Mouse (Mus musculus): ENCODE measurements around the gene Gm45140. TPM values are rescaled to one million over a fixed set of nuclear protein-coding genes. Genes with fewer than 3 reads are reported as not detected.

Gm45140 gene
- polyA plus RNA-seq, 1 experiment from 2014 or later, result 3.7 TPM

- Histone ChIP-seq H3K4me1 (replicated peaks; ENCODE audit: control insufficient read depth, insufficient read depth, low read length) (peaks cover 13% of the 10 kb centered on the region), H3K9me3 (ENCODE audit: control insufficient read depth, low read length) (no peaks in the 10 kb centered on the region), H3K36me3 (ENCODE audit: control insufficient read depth, insufficient read depth, low read length) (no peaks in the 10 kb centered on the region; the same call in 1 of the 2 replicates), H3K4me3 (ENCODE audit: low read depth, low read length) (no peak overlapping the region), H3K27ac (ENCODE audit: low read depth) (no peak overlapping the region), H3K4me2 (ENCODE audit: low read length) (no peak overlapping the region), H3K9ac (ENCODE audit: low read length) (no peak overlapping the region), H3K27me3 (replicated peaks; ENCODE audit: control insufficient read depth, insufficient read depth, low read length) (no peaks in the 10 kb centered on the region)
- no peak for DNase-seq (ENCODE audit: low spot score)
- ATAC-seq (replicated peaks; ENCODE audit: low FRiP score, low TSS enrichment, low read depth), result no peak
- 91% methylated on average over 2 of the region's 2 CpGs for WGBS
Measured at GRCm38 (mm10) chr6:87809144-87809543, 26.5 kb downstream of the Gm45140 start.

DNA sequence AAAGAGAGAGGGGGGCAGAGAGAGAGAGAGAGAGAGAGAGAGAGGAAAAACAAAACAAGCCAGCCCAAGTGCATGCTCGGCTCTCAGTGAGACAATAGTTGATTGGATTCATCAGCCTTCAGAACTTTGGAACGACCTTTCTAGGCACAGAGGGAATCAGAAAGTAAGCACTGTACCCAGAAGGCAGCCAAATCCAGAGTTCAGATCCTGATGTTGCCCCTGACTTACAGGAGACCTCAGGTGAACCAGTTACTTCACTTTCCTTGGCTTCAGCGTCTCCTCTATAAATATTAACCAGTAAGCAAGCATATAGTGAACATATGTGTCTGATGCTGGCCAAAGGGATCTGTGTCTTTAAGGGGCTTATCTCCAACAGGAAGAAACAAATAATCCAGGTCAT is 27.1 kb downstream of the Gm45140 start:
- Histone ChIP-seq H3K27me3 (replicated peaks; ENCODE audit: control insufficient read depth, insufficient read depth, low read length) (no peaks in the 10 kb centered on the region), H3K4me2 (ENCODE audit: low read length) (no peak overlapping the region), H3K9me3 (ENCODE audit: control insufficient read depth, low read length) (no peaks in the 10 kb centered on the region), H3K4me3 (ENCODE audit: low read depth, low read length) (no peak overlapping the region), H3K4me1 (replicated peaks; ENCODE audit: control insufficient read depth, insufficient read depth, low read length) (peaks cover 13% of the 10 kb centered on the region), H3K9ac (ENCODE audit: low read length) (no peak overlapping the region), H3K27ac (ENCODE audit: low read depth) (no peak overlapping the region), H3K36me3 (ENCODE audit: control insufficient read depth, insufficient read depth, low read length) (no peaks in the 10 kb centered on the region; the same call in 1 of the 2 replicates)
- WGBS, result 71% methylated on average over 3 of the region's 3 CpGs
- DNase-seq (ENCODE audit: low spot score) (no peak), ATAC-seq (replicated peaks; ENCODE audit: low FRiP score, low TSS enrichment, low read depth) (no peak)

GRCm38 (mm10) chr6:87807735-87808440 is 27.7 kb downstream of the Gm45140 start:
- Histone ChIP-seq H3K36me3 (ENCODE audit: control insufficient read depth, insufficient read depth, low read length) (no peaks in the 10 kb centered on the region), H3K9ac (ENCODE audit: low read length) (no peak overlapping the region), H3K4me3 (ENCODE audit: low read depth, low read length) (no peak overlapping the region), H3K9me3 (ENCODE audit: control insufficient read depth, low read length) (no peaks in the 10 kb centered on the region), H3K4me2 (ENCODE audit: low read length) (no peak overlapping the region), H3K27ac (ENCODE audit: low read depth) (no peak overlapping the region), H3K4me1 (replicated peaks; ENCODE audit: control insufficient read depth, insufficient read depth, low read length) (peaks cover 13% of the 10 kb centered on the region), H3K27me3 (replicated peaks; ENCODE audit: control insufficient read depth, insufficient read depth, low read length) (no peaks in the 10 kb centered on the region)
- ATAC-seq (replicated peaks; ENCODE audit: low FRiP score, low TSS enrichment, low read depth) (no peak), DNase-seq (ENCODE audit: low spot score) (no peak)
- 87% methylated on average over 4 of the region's 4 CpGs for WGBS

GRCm38 (mm10) chr6:87806857-87807256 is 28.7 kb downstream of the Gm45140 start:
- Histone ChIP-seq H3K4me1 (replicated peaks; ENCODE audit: control insufficient read depth, insufficient read depth, low read length) (peaks cover 11% of the 10 kb centered on the region), H3K27me3 (replicated peaks; ENCODE audit: control insufficient read depth, insufficient read depth, low read length) (no peaks in the 10 kb centered on the region), H3K9me3 (ENCODE audit: control insufficient read depth, low read length) (no peaks in the 10 kb centered on the region), H3K4me2 (ENCODE audit: low read length) (no peak overlapping the region), H3K9ac (ENCODE audit: low read length) (no peak overlapping the region), H3K27ac (ENCODE audit: low read depth) (no peak overlapping the region), H3K4me3 (ENCODE audit: low read depth, low read length) (no peak overlapping the region), H3K36me3 (ENCODE audit: control insufficient read depth, insufficient read depth, low read length) (no peaks in the 10 kb centered on the region)
- WGBS, result 59% methylated on average over 2 of the region's 2 CpGs
- no peak for DNase-seq (ENCODE audit: low spot score)
- ATAC-seq (replicated peaks; ENCODE audit: low FRiP score, low TSS enrichment, low read depth), result no peak

GRCm38 (mm10) chr6:87806028-87806427 is 29.6 kb downstream of the Gm45140 start:
- Histone ChIP-seq H3K9me3 (ENCODE audit: control insufficient read depth, low read length) (no peaks in the 10 kb centered on the region), H3K9ac (ENCODE audit: low read length) (no peak overlapping the region), H3K4me2 (ENCODE audit: low read length) (no peak overlapping the region), H3K27me3 (replicated peaks; ENCODE audit: control insufficient read depth, insufficient read depth, low read length) (no peaks in the 10 kb centered on the region), H3K36me3 (ENCODE audit: control insufficient read depth, insufficient read depth, low read length) (no peaks in the 10 kb centered on the region), H3K4me3 (ENCODE audit: low read depth, low read length) (no peak overlapping the region), H3K27ac (ENCODE audit: low read depth) (no peak overlapping the region), H3K4me1 (replicated peaks; ENCODE audit: control insufficient read depth, insufficient read depth, low read length) (peaks cover 11% of the 10 kb centered on the region)
- DNase-seq (ENCODE audit: low spot score) (no peak), ATAC-seq (replicated peaks; ENCODE audit: low FRiP score, low TSS enrichment, low read depth) (no peak)
- 69% methylated on average over 2 of the region's 2 CpGs for WGBS

DNA sequence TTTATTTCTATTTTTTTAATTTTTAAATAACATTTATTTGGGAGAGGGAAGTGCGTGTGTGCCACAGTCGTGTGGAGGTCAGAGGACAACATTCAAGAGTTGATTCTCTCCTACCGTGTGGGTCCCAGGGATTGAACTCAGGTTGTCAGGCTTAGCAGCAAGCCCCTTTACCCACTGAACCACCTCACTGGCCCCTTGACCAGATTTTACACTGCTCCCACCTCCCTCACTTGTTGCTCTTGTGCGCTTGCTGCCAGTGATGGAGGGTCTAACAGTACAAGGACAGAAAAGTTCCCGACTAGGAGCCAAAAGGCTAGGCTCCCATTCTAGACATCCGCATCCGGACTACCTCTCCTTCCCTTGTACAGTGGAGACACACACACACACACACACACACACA is 30.1 kb downstream of the Gm45140 start:
- H3K27ac ChIP-seq (ENCODE audit: low read depth), result no peak overlapping the region
- no peaks in the 10 kb centered on the region for H3K27me3 ChIP-seq (replicated peaks; ENCODE audit: control insufficient read depth, insufficient read depth, low read length)
- ATAC-seq (replicated peaks; ENCODE audit: low FRiP score, low TSS enrichment, low read depth), result no peak
- no peak overlapping the region for H3K4me2 ChIP-seq (ENCODE audit: low read length)
- H3K9ac ChIP-seq (ENCODE audit: low read length), result no peak overlapping the region
- H3K9me3 ChIP-seq (ENCODE audit: control insufficient read depth, low read length), result no peaks in the 10 kb centered on the region
- 86% methylated on average over 7 of the region's 7 CpGs for WGBS
- no peak for DNase-seq (ENCODE audit: low spot score)
- peaks cover 11% of the 10 kb centered on the region for H3K4me1 ChIP-seq (replicated peaks; ENCODE audit: control insufficient read depth, insufficient read depth, low read length)
- no peaks in the 10 kb centered on the region for H3K36me3 ChIP-seq (ENCODE audit: control insufficient read depth, insufficient read depth, low read length)
- no peak overlapping the region for H3K4me3 ChIP-seq (ENCODE audit: low read depth, low read length)

- Histone ChIP-seq H3K4me2 (ENCODE audit: low read length) (no peak overlapping the region), H3K27me3 (replicated peaks; ENCODE audit: control insufficient read depth, insufficient read depth, low read length) (no peaks in the 10 kb centered on the region), H3K27ac (ENCODE audit: low read depth) (no peak overlapping the region), H3K36me3 (ENCODE audit: control insufficient read depth, insufficient read depth, low read length) (no peaks in the 10 kb centered on the region), H3K4me1 (replicated peaks; ENCODE audit: control insufficient read depth, insufficient read depth, low read length) (0 out of 2 replicates have a peak, but pooled peaks cover 5% of the 10 kb centered on the region), H3K9me3 (ENCODE audit: control insufficient read depth, low read length) (no peaks in the 10 kb centered on the region), H3K9ac (ENCODE audit: low read length) (no peak overlapping the region), H3K4me3 (ENCODE audit: low read depth, low read length) (no peak overlapping the region)
- WGBS, result 64% methylated on average over 7 of the region's 7 CpGs
- no peak for ATAC-seq (replicated peaks; ENCODE audit: low FRiP score, low TSS enrichment, low read depth)
- DNase-seq (ENCODE audit: low spot score), result no peak
Measured at GRCm38 (mm10) chr6:87804886-87805285, 30.7 kb downstream of the Gm45140 start.

DNA sequence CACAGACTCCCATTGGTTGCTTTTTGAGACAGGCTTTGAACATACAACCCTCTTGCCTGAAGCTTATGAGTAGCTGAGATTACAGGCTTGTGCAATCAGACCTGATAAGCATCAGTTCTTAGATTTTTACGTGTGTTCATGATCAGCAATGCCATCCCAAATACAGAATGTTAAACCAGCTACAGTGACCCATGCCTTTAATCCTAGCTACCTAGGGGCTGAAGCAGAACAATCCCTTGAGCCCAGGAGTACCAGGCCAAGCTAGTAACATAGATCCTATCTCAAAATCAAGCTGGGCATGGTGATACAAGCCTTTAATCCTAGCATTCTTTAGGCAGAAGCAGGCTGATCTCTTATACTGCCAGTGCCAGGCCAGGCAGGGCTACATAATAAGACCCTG is 31.6 kb downstream of the Gm45140 start:
- no peaks in the 10 kb centered on the region for H3K27me3 ChIP-seq (replicated peaks; ENCODE audit: control insufficient read depth, insufficient read depth, low read length)
- no peak overlapping the region for H3K4me3 ChIP-seq (ENCODE audit: low read depth, low read length)
- WGBS, result 91% methylated on average over 1 of the region's 1 CpGs
- no peak overlapping the region for H3K27ac ChIP-seq (ENCODE audit: low read depth)
- no peak overlapping the region for H3K9ac ChIP-seq (ENCODE audit: low read length)
- 0 out of 2 replicates have a peak, but pooled peaks cover 3% of the 10 kb centered on the region for H3K4me1 ChIP-seq (replicated peaks; ENCODE audit: control insufficient read depth, insufficient read depth, low read length)
- no peaks in the 10 kb centered on the region for H3K9me3 ChIP-seq (ENCODE audit: control insufficient read depth, low read length)
- DNase-seq (ENCODE audit: low spot score) (no peak), ATAC-seq (replicated peaks; ENCODE audit: low FRiP score, low TSS enrichment, low read depth) (no peak)
- H3K36me3 ChIP-seq (ENCODE audit: control insufficient read depth, insufficient read depth, low read length), result no peaks in the 10 kb centered on the region
- no peak overlapping the region for H3K4me2 ChIP-seq (ENCODE audit: low read length)

- H3K27me3 ChIP-seq (replicated peaks; ENCODE audit: control insufficient read depth, insufficient read depth, low read length), result no peaks in the 10 kb centered on the region
- no peak overlapping the region for H3K4me2 ChIP-seq (ENCODE audit: low read length)
- ATAC-seq (replicated peaks; ENCODE audit: low FRiP score, low TSS enrichment, low read depth), result no peak
- H3K4me1 ChIP-seq (replicated peaks; ENCODE audit: control insufficient read depth, insufficient read depth, low read length), result 0 out of 2 replicates have a peak, but pooled peaks cover 3% of the 10 kb centered on the region
- H3K36me3 ChIP-seq (ENCODE audit: control insufficient read depth, insufficient read depth, low read length), result no peaks in the 10 kb centered on the region
- no peak overlapping the region for H3K27ac ChIP-seq (ENCODE audit: low read depth)
- WGBS, result 70% methylated on average over 7 of the region's 7 CpGs
- H3K9me3 ChIP-seq (ENCODE audit: control insufficient read depth, low read length), result no peaks in the 10 kb centered on the region
- H3K9ac ChIP-seq (ENCODE audit: low read length), result no peak overlapping the region
- no peak for DNase-seq (ENCODE audit: low spot score)
- H3K4me3 ChIP-seq (ENCODE audit: low read depth, low read length), result no peak overlapping the region
Measured at GRCm38 (mm10) chr6:87802462-87802861, 33.1 kb downstream of the Gm45140 start.

All from intestine, embryonic 14.5 days (tissue).